Mouse (Mus musculus): Measurements from ENCODE around the gene Idua. TPM values are rescaled to one million over a fixed set of nuclear protein-coding genes. Genes with fewer than 3 reads are reported as not detected.

Gene Idua
- polyA plus RNA-seq, 1 experiment from 2014 or later = 13.5 TPM

DNA sequence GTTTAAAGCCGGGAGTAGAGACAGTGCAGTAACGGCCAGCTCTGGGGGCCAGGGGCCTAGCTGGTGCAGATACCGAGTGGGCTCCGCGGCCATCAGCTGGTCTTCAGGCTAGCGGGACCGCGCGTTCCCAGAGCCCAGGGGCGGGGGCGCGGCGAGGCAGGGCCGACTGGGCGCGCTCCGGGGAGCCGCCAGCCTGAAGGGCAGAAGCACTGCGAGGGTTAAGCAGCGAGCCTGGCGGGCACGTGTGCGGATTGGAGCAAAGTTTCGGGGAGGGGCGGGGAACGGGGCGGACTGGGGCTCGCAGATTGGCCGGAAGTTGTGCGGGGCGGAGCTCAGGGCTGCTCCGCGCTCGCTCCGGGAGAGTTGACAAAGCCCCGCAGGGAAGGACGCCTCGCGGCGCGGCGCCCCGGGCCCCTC, 33.7 kb downstream of the Idua start:
- WGBS = under 1% methylated on average over 33 of the region's 43 CpGs
- H3K4me1 ChIP-seq = peaks cover 63% of the 10 kb centered on the region
- H3K36me3 ChIP-seq = peaks cover 3% of the 10 kb centered on the region; the same call in 1 of the 2 replicates
- peak overlapping the region; percentile 74 for H3K27ac ChIP-seq (replicated peaks)
- H3K9me3 ChIP-seq = no peaks in the 10 kb centered on the region
- H3K9ac ChIP-seq = peak overlapping the region; percentile 95
- peak overlapping the region; percentile 89 for H3K4me2 ChIP-seq
- no peaks in the 10 kb centered on the region for H3K27me3 ChIP-seq (replicated peaks)
- ATAC-seq (ENCODE audit: extremely low read depth, insufficient number of reproducible peaks, low FRiP score, low TSS enrichment) = peak; percentile 87
- H3K4me3 ChIP-seq = peak overlapping the region; percentile 91

DNA sequence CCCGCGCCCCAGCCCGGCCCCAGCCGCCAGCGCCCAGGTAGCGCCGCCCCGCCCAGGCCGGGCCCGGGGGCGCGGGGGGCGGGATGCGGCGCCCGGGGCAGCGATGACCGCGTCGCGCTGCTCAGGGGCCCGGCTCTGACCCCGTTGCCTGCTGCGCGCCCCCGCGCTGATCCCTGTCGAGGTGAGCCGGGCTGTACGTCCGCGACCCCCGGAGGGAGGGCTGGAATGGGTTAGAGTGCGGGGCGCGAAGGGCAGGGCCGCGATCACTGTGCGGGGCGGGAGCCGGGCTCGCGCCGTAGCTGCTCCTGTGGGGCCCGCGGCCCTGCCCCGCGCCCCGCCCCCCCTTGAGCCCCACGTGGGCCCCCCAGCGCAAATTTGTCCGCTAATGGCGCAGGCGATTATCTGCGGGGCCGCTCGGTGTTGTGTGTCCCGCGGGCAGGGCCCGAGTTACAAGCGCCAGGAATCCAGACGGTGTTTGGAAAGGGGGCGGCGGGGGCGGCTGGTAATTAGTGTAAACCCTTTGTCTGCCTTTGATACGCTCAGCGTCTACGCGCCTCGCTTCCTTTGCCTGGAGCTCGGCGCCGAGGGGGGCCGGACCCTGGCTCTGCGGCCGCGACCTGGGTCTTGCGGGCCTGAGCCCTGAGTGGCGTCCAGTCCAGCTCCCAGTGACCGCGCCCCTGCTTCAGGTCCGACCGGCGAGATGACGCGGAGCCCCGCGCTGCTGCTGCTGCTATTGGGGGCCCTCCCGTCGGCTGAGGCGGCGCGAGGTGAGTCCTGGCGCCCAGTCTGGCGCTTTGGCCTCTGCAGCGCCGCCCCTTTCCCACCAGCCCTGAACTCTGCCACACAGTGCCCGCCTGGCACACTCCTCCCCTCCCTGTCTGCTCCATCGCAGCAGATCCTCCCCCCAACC, 34.5 kb downstream of the Idua start:
- H3K4me1 ChIP-seq = peaks cover 70% of the 10 kb centered on the region
- peaks cover 3% of the 10 kb centered on the region; the same call in 1 of the 2 replicates for H3K36me3 ChIP-seq
- under 1% methylated on average over 79 of the region's 99 CpGs for WGBS
- H3K4me3 ChIP-seq = peak overlapping the region; percentile 91
- peak overlapping the region; percentile 89 for H3K4me2 ChIP-seq
- H3K27me3 ChIP-seq (replicated peaks) = no peaks in the 10 kb centered on the region
- no peaks in the 10 kb centered on the region for H3K9me3 ChIP-seq
- peak overlapping the region; percentile 95 for H3K9ac ChIP-seq
- peak overlapping the region; percentile 74 for H3K27ac ChIP-seq (replicated peaks)
- ATAC-seq (ENCODE audit: extremely low read depth, insufficient number of reproducible peaks, low FRiP score, low TSS enrichment) = peak; percentile 43

DNA sequence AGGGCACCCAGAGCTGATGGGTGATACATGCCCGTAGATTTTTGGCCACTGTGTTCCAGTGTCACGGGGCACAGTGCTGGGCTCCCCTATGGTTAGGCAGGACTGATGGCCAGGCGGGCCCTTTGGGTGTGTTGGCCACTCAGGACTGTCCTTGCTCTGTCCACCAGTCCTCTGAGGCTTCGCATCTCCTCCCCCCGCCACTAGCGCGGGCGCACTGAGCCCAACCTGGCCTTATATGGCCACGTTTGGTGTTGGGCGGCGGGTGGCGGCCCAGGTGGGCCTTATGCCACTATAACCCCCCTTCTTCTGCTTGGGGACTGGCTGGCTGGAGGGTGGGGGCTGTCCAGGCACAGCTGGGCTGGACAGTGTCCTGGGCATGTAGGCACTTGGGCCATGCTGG, 35.7 kb downstream of the Idua start:
- Histone ChIP-seq H3K36me3 (no peaks in the 10 kb centered on the region), H3K27me3 (replicated peaks) (no peaks in the 10 kb centered on the region), H3K9ac (0 out of 2 replicates have a peak overlapping the region, but pooled peaks have one; percentile 95), H3K4me3 (peak overlapping the region; percentile 91), H3K4me1 (peaks cover 83% of the 10 kb centered on the region), H3K4me2 (peak overlapping the region; percentile 89), H3K9me3 (no peaks in the 10 kb centered on the region), H3K27ac (replicated peaks) (no peak overlapping the region)
- no peak for ATAC-seq (ENCODE audit: extremely low read depth, insufficient number of reproducible peaks, low FRiP score, low TSS enrichment)
- 85% methylated on average over 11 of the region's 12 CpGs for WGBS

DNA sequence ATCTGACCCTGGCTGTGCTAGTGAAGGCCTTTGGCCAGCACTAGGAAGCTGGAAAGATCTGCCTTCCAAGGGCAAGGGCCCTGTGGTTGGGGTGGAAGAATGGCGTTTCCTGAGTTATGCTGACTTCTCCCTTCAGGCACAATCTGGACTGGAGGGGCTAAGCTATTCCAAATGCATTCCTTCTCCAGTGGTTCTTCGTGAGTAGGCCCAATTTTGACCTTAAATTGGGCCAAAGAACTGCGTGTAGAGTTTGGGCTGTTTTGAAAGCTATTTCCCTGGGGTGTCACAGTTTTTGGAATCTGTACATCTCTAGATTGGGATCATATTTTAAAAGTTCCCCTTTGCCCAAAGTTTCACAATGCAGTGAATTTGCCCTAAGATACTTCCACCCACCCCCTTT, 36.4 kb downstream of the Idua start:
- H3K27me3 ChIP-seq (replicated peaks) = no peaks in the 10 kb centered on the region
- 84% methylated on average over 3 of the region's 3 CpGs for WGBS
- H3K36me3 ChIP-seq = no peaks in the 10 kb centered on the region
- no peaks in the 10 kb centered on the region for H3K9me3 ChIP-seq
- no peak overlapping the region for H3K4me3 ChIP-seq
- no peak overlapping the region; the same call in 1 of the 2 replicates for H3K9ac ChIP-seq
- peak overlapping the region; percentile 32; the same call in 1 of the 2 replicates for H3K27ac ChIP-seq (replicated peaks)
- peaks cover 85% of the 10 kb centered on the region for H3K4me1 ChIP-seq
- H3K4me2 ChIP-seq = peak overlapping the region; percentile 89
- ATAC-seq (ENCODE audit: extremely low read depth, insufficient number of reproducible peaks, low FRiP score, low TSS enrichment) = no peak

DNA sequence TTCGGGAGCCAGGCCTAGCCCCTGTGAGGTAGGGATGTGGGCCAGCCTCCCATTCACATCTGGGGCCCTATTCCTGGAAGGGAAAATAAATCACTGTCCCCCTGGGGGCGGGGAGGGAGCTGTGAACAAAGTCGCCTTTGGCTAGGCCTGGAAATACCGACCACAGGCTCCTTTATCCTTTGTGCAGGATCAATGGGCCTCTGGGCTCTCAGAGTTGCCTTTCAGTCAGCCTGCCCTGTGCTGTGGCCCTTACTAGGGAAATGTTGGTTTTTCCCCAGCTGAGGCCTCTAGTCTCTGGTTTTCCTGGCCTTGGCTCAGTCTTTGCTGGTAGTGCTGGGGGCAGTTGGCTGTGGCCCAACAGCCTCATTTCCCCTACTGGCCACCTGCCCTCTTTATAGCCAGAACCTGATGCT, 37.2 kb downstream of the Idua start:
- ATAC-seq (ENCODE audit: extremely low read depth, insufficient number of reproducible peaks, low FRiP score, low TSS enrichment) = no peak
- Histone ChIP-seq H3K9me3 (no peaks in the 10 kb centered on the region), H3K4me2 (peak overlapping the region; percentile 21), H3K4me3 (no peak overlapping the region), H3K4me1 (peaks cover 80% of the 10 kb centered on the region), H3K27me3 (replicated peaks) (no peaks in the 10 kb centered on the region), H3K36me3 (peaks cover 4% of the 10 kb centered on the region; the same call in 1 of the 2 replicates), H3K9ac (peak overlapping the region; percentile 58), H3K27ac (replicated peaks) (peak overlapping the region; percentile 37)
- 54% methylated on average over 4 of the region's 4 CpGs for WGBS

DNA sequence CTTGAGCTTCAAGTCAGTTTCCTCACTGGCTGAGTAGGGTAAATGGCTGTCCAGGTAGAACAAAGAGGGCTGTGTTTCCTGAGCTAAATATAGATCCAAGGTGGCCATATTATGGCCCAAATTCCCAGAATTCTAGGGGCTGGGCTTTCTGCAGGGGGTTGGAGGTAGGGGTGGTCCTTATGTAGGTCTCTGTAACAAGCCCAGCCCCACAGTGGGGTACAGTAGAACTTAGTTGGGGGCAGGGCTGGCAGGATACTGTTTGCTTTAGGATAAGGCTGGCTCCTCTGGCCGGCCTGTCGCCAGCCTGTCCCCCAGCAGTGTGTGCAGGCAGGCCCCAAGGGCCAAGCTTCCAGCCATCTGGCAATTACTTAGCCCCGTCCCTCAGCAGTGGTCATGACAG, 40.2 kb downstream of the Idua start:
- peaks cover 78% of the 10 kb centered on the region for H3K4me1 ChIP-seq
- no peak for ATAC-seq (ENCODE audit: extremely low read depth, insufficient number of reproducible peaks, low FRiP score, low TSS enrichment)

DNA sequence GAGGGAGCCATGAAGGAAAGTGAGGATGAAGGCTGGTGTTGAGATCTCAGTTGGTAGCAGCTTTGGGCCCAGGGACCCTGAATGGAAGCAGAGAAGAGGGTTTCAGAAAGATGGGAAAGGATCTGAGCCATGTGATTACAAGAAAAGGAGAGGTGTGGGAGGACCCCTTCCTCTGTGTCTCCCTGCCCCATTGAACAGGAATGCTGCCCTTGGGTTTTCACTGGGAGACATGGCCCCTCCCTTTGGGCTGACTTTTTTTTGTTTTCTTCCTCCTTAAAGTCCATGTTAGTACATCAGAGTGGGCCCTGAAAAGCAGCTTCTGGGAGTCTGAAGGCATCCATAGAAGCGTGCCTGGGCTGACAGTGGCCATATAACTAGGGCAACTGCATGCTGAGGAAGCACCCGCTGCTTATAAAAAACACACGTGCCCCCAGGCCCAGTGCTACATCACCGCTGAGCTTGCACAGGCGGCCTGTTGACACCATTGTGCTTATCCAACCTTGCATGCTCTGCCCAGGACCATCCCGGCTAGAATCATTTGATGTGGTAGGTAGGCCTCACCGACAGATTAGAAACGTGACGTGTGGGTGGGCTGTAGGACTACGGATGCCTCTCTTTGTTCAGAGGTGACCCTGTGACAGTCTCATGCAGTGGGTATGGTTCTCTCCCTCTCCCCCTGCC, 41.4 kb downstream of the Idua start:
- no peak for ATAC-seq (ENCODE audit: extremely low read depth, insufficient number of reproducible peaks, low FRiP score, low TSS enrichment)
- Histone ChIP-seq H3K27me3 (replicated peaks) (no peaks in the 10 kb centered on the region), H3K4me2 (no peak overlapping the region), H3K27ac (replicated peaks) (peak overlapping the region; percentile 77), H3K4me1 (peaks cover 67% of the 10 kb centered on the region), H3K9ac (peak overlapping the region; percentile 37; the same call in 1 of the 2 replicates), H3K9me3 (no peaks in the 10 kb centered on the region), H3K4me3 (no peak overlapping the region), H3K36me3 (peaks cover 41% of the 10 kb centered on the region)
- WGBS = 63% methylated on average over 10 of the region's 10 CpGs

More for the DNA sequence above, 40.2 kb downstream of the Idua start:
- Histone ChIP-seq H3K27ac (replicated peaks) (peak overlapping the region; percentile 77), H3K27me3 (replicated peaks) (no peaks in the 10 kb centered on the region), H3K4me3 (no peak overlapping the region), H3K9ac (peak overlapping the region; percentile 37; the same call in 1 of the 2 replicates), H3K4me2 (peak overlapping the region; percentile 29; the same call in 1 of the 2 replicates), H3K9me3 (no peaks in the 10 kb centered on the region), H3K36me3 (peaks cover 30% of the 10 kb centered on the region)
- WGBS = 33% methylated on average over 3 of the region's 3 CpGs

DNA sequence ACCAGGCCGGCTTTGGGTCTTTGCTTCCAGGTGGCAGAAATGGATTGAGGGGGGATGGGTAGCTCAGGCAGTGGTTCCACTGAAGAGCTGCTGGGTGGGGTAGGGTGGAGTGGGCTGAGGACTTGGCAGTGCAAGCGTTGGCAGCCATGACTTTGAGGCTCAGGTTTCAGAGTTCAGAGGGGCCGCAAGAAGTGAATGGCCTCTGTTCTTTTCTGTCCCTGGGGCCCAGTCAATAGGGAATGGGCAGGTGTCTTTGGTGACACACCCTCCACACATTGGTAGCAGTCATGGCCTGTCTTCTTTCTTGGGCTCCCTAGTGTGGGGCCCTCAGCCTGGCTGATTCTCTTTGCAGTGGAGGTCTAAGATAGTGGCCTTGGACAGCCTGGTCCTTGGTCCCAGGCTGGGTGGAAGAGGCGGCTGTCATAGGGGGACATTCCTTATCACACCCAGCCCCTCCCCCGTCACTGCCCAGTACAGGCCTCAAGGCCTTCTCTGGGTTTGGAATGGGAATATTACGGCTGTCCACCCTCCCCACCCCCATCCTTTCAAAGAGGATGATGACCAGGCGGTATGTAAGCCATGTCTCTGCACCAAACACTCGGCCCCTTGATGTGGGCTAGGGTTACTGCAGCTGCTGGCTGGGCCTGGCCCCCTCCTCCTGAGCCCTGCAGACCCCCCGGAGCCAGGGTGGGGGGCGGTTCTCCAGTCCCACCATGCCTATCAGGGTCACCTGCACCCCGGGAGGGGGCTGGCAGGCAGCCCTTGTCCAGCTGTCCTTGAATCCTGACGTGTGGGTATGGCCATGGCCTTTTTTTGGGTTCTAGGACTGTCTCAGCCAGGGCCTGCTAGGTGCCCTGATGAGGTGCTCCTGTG, 43.9 kb downstream of the Idua start:
- WGBS = 61% methylated on average over 12 of the region's 12 CpGs
- H3K36me3 ChIP-seq = peaks cover 63% of the 10 kb centered on the region
- peaks cover 52% of the 10 kb centered on the region for H3K4me1 ChIP-seq
- no peak overlapping the region for H3K4me3 ChIP-seq
- no peak overlapping the region for H3K27ac ChIP-seq (replicated peaks)
- no peak overlapping the region for H3K9ac ChIP-seq
- no peak overlapping the region for H3K4me2 ChIP-seq
- H3K9me3 ChIP-seq = no peaks in the 10 kb centered on the region
- no peak for ATAC-seq (ENCODE audit: extremely low read depth, insufficient number of reproducible peaks, low FRiP score, low TSS enrichment)
- H3K27me3 ChIP-seq (replicated peaks) = no peaks in the 10 kb centered on the region

DNA sequence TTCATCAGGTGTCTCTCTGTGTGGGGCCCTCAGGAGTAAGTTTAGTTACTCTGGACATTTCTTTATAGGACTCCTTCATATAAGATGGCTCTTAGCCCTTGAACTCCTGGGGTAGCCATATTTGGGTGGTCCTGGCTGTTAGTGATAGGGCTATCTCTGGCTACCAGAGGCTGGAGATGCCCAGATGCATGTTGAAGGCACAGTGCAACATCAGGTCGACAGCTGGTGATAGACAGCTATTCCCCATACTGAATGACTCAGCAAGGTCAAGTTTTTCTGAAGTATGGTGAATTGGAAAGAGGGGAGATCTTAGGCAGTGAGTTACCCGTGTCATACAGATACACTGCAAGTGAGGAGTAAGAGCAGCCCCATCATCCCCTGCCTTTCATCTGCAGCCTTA, 47.6 kb downstream of the Idua start:
- Histone ChIP-seq H3K9me3 (no peaks in the 10 kb centered on the region), H3K4me1 (peaks cover 31% of the 10 kb centered on the region), H3K36me3 (peaks cover 56% of the 10 kb centered on the region), H3K27ac (replicated peaks) (no peak overlapping the region), H3K27me3 (replicated peaks) (no peaks in the 10 kb centered on the region), H3K4me3 (no peak overlapping the region), H3K4me2 (no peak overlapping the region), H3K9ac (no peak overlapping the region)
- ATAC-seq (ENCODE audit: extremely low read depth, insufficient number of reproducible peaks, low FRiP score, low TSS enrichment) = no peak
- 70% methylated on average over 2 of the region's 2 CpGs for WGBS

DNA sequence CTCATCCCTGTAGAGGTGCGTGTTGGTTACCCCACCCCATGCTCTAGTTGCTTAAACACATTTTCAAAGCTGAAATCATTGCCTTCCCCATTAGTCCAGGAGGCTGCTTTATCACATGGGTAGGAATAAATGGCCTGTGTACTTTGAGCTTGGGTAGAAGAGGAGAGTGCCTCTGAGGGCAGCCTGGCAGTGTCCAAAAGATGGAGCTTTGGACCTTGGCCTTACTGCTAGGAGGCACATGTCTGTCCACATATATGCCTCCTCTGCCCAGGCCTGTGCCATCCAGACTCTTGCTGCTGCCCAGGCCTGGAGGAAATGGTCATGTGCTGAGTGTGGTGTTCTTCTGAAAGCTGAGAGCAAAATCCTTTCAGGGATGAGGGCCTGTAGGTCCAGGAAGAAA, 48.3 kb downstream of the Idua start:
- Histone ChIP-seq H3K36me3 (peaks cover 50% of the 10 kb centered on the region), H3K27me3 (replicated peaks) (no peaks in the 10 kb centered on the region), H3K9me3 (no peaks in the 10 kb centered on the region), H3K4me2 (no peak overlapping the region), H3K4me3 (no peak overlapping the region), H3K4me1 (peaks cover 27% of the 10 kb centered on the region), H3K27ac (replicated peaks) (no peak overlapping the region), H3K9ac (no peak overlapping the region)
- WGBS = 91% methylated on average over 1 of the region's 1 CpGs
- no peak for ATAC-seq (ENCODE audit: extremely low read depth, insufficient number of reproducible peaks, low FRiP score, low TSS enrichment)

Data from heart, embryonic 13.5 days (tissue).